Mouse (Mus musculus) intestine, postnatal 0 days (tissue): ENCODE data around the gene AC109138.7. TPM values are rescaled to one million over a fixed set of nuclear protein-coding genes. Genes with fewer than 3 reads are reported as not detected.

ENCODE experiments used
- ATAC-seq: fragments of 200-750 bp; cut with Nextera tagmentation; 2 replicates; pipeline ENCODE4 v1.8.0; 2017; ENCODE audit warnings: mild to moderate bottlenecking, moderate TSS enrichment, moderate library complexity
- H3K27ac ChIP-seq: fragments of 300-500 bp; sonication (generic); 2 replicates; pipeline ENCODE4 v1.5.1; 2014; ENCODE audit warnings: mild to moderate bottlenecking, low read depth, low read length, moderate library complexity
- H3K27me3 ChIP-seq: fragments of 300-500 bp; sonication (generic); replicated peaks from 2 replicates; pipeline ENCODE4 v1.6.1; 2014; ENCODE audit warnings: low read length, mixed read lengths; ENCODE audit not compliant: control insufficient read depth, insufficient read depth
- H3K36me3 ChIP-seq: fragments of 300-500 bp; sonication (generic); 2 replicates; pipeline ENCODE4 v1.6.1; 2014; ENCODE audit warnings: mild to moderate bottlenecking, moderate library complexity; ENCODE audit not compliant: control insufficient read depth, insufficient read depth
- H3K4me1 ChIP-seq: fragments of 300-500 bp; sonication (generic); replicated peaks from 2 replicates; pipeline ENCODE4 v1.6.1; 2014; ENCODE audit warnings: antibody characterized with exemption, low read length, mixed read lengths; ENCODE audit not compliant: control insufficient read depth, insufficient read depth
- H3K4me2 ChIP-seq: fragments of 300-500 bp; sonication (generic); replicated peaks from 2 replicates; pipeline ENCODE4 v1.6.1; 2014; ENCODE audit warnings: low read depth, mild to moderate bottlenecking, moderate library complexity
- H3K4me3 ChIP-seq: fragments of 300-500 bp; sonication (generic); 2 replicates; pipeline ENCODE4 v1.5.1; 2014; ENCODE audit warnings: low read depth, low read length
- H3K9ac ChIP-seq: fragments of 300-500 bp; sonication (generic); 2 replicates; pipeline ENCODE4 v1.6.1; 2014; ENCODE audit warnings: mild to moderate bottlenecking, low read depth, low read length
- H3K9me3 ChIP-seq: fragments of 300-500 bp; sonication (generic); 2 replicates; pipeline ENCODE4 v1.6.1; 2016; ENCODE audit warnings: mixed run types; ENCODE audit not compliant: control insufficient read depth
- CTCF ChIP-seq: sonication (generic); IDR thresholded peaks from 2 replicates; pipeline ENCODE4 v1.5.1; 2016; ENCODE audit warnings: low read depth, mild to moderate bottlenecking, control low read depth, antibody characterized with exemption, moderate library complexity
- WGBS: fragments of 180-500 bp; shearing (Covaris S2); extraction: QIAGEN DNeasy Blood & Tissue Kit; methylation state at CpG from one replicate; pipeline ENCODE4 v1.1.7; 2014; 5-methylcytosine and 5-hydroxymethylcytosine counted together
- polyA plus RNA-seq: library from polyadenylated mRNA; unstranded; fragments of >200 nt; fragmentation: Nextera tagmentation; extraction: Ambion mirVana; gene quantifications from 2 replicates; pipeline ENCODE4 v1.2.1, GENCODE M21; 2015

Gene AC109138.7
- polyA plus RNA-seq, 1 experiment from 2014 or later = not detected

- Histone ChIP-seq H3K4me3 (no peak overlapping the region), H3K4me1 (peaks cover 3% of the 10 kb centered on the region; the same call in 1 of the 2 replicates), H3K36me3 (no peaks in the 10 kb centered on the region), H3K9me3 (no peaks in the 10 kb centered on the region), H3K27me3 (0 out of 2 replicates have a peak, but pooled peaks cover 2% of the 10 kb centered on the region), H3K9ac (no peak overlapping the region), H3K27ac (no peak overlapping the region), H3K4me2 (no peak overlapping the region)
- peak; percentile 100 for TF ChIP-seq CTCF
- 0% methylated on average over 2 of the region's 2 CpGs for WGBS
- peak; percentile 58; the same call in 1 of the 2 replicates for ATAC-seq
Measured at GRCm38 (mm10) chr19:4206971-4207370, 7.2 kb upstream of the AC109138.7 start.

DNA sequence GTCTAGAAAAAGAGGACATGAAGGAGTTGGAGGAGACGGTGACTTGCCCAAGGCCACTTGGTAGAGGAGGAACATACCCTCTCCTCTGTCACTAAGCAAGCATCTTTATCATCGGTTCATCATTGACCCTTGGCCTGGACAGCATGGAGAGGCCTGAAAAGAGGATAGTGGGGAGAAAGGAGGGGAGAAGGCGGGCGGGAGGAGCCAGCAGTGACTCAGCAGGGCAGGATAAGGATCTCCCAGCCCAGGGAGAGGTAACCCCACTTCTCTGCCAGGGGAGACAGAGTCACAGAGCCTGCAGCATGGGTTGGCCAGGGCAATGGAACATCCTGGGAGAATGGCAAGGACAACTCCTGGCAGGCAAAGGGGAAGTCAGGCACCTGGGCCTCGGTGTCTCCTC, 5.6 kb upstream of the AC109138.7 start:
- 66% methylated on average over 5 of the region's 5 CpGs for WGBS
- H3K4me1 ChIP-seq = peaks cover under 1% of the 10 kb centered on the region; the same call in 1 of the 2 replicates
- no peak overlapping the region for H3K4me2 ChIP-seq
- H3K36me3 ChIP-seq = no peaks in the 10 kb centered on the region
- H3K9me3 ChIP-seq = no peaks in the 10 kb centered on the region
- no peak overlapping the region for H3K4me3 ChIP-seq
- ATAC-seq = no peak
- no peak for TF ChIP-seq CTCF
- H3K9ac ChIP-seq = no peak overlapping the region
- H3K27ac ChIP-seq = no peak overlapping the region
- 0 out of 2 replicates have a peak, but pooled peaks cover 2% of the 10 kb centered on the region for H3K27me3 ChIP-seq

- ATAC-seq = no peak
- Histone ChIP-seq H3K27ac (no peak overlapping the region), H3K4me2 (no peak overlapping the region), H3K4me3 (no peak overlapping the region), H3K9me3 (no peaks in the 10 kb centered on the region), H3K9ac (no peak overlapping the region), H3K27me3 (no peaks in the 10 kb centered on the region), H3K4me1 (peaks cover 3% of the 10 kb centered on the region; the same call in 1 of the 2 replicates), H3K36me3 (no peaks in the 10 kb centered on the region)
- 63% methylated on average over 4 of the region's 4 CpGs for WGBS
- TF ChIP-seq CTCF = 0 out of 2 replicates have a peak, but pooled peaks have one; percentile 2
Measured at GRCm38 (mm10) chr19:4211891-4212588, 2.1 kb upstream of the AC109138.7 start.

- 9% methylated on average over 9 of the region's 9 CpGs for WGBS
- Histone ChIP-seq H3K27me3 (no peaks in the 10 kb centered on the region), H3K36me3 (no peaks in the 10 kb centered on the region), H3K9ac (no peak overlapping the region), H3K4me1 (peaks cover 3% of the 10 kb centered on the region; the same call in 1 of the 2 replicates), H3K4me2 (peak overlapping the region; percentile 98), H3K27ac (peak overlapping the region; percentile 82; the same call in 1 of the 2 replicates), H3K4me3 (peak overlapping the region; percentile 75), H3K9me3 (no peaks in the 10 kb centered on the region)
- 0 out of 2 replicates have a peak, but pooled peaks have one; percentile 12 for ATAC-seq
- TF ChIP-seq CTCF = no peak
Measured at GRCm38 (mm10) chr19:4213524-4213974, 608 bp upstream of the AC109138.7 start.

DNA sequence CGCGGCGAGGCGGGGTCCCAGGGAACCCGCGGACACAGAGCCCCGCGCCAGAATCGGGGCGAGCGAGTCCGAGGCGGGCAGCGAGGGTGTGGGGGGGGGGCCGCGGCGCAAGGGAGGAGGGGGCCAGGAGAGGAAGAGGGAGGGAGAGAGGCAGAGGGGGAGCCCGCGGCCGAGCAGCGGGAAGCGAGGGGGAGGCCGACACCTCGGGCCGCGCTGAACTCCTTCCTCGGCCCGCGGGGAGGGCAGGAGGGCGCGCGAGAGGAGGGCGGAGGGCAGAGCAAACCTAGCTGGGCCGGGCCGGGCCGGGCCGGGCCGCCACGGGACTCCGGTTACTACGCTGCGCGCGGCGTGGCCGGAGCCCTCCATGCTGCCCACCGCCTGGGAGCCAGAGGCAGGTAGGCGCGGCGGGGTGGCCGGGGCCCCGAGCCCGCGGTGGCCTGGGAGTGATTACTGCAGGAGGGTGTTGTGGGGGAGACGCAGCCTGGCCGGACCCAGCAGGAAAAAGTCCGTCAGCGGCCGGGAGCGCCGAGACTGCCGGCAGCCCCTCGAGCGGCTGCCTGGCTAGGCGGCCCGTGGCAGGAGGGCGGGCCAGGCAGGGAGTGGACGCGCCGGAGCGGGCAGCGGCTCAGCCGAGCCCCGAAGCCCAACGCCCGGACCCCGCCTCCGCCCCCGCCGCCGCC, 754 bp downstream of the AC109138.7 start:
- Histone ChIP-seq H3K9me3 (no peaks in the 10 kb centered on the region), H3K27ac (peak overlapping the region; percentile 82), H3K27me3 (no peaks in the 10 kb centered on the region), H3K4me1 (peaks cover 4% of the 10 kb centered on the region), H3K9ac (peak overlapping the region; percentile 91), H3K4me2 (peak overlapping the region; percentile 98), H3K4me3 (peak overlapping the region; percentile 75), H3K36me3 (no peaks in the 10 kb centered on the region)
- ATAC-seq = peak; percentile 28
- TF ChIP-seq CTCF = no peak
- WGBS = under 1% methylated on average over 55 of the region's 81 CpGs

- H3K27ac ChIP-seq = peak overlapping the region; percentile 82
- peak overlapping the region; percentile 75 for H3K4me3 ChIP-seq
Measured at GRCm38 (mm10) chr19:4215451-4215840, 1.3 kb downstream of the AC109138.7 start.

More at GRCm38 (mm10) chr19:4215451-4215840, 1.3 kb downstream of the AC109138.7 start:
- Histone ChIP-seq H3K4me2 (peak overlapping the region; percentile 98), H3K36me3 (no peaks in the 10 kb centered on the region), H3K9ac (peak overlapping the region; percentile 91), H3K27me3 (no peaks in the 10 kb centered on the region), H3K4me1 (peaks cover 9% of the 10 kb centered on the region), H3K9me3 (no peaks in the 10 kb centered on the region)
- TF ChIP-seq CTCF = no peak
- WGBS = 5% methylated on average over 20 of the region's 21 CpGs
- ATAC-seq = no peak
